12 mouse cellular contexts compared by ENCODE assay signal in genomic region chr11:69401987-69402386, GRCm38 (mm10). TPM values are rescaled to one million over a fixed set of nuclear protein-coding genes. Genes with fewer than 3 reads are reported as not detected.
DNase-seq lines count a peak whose midpoint lies in the region; ATAC-seq and TF ChIP-seq lines count a peak whose summit lies in the region.
"Had no signal": no experiment of that assay in that cellular context is flagged by ENCODE, and none has a peak within 500 bp of the region (broad histone marks: within the 10 kb centered on the region; RNA-seq: fewer than 3 reads in every experiment).

No protein-coding gene starts in this region.

- peaks cover 76% of the 10 kb centered on the region for H3K36me3 ChIP-seq in heart, postnatal 0 days (replicated peaks; ENCODE audit: control insufficient read depth, insufficient read depth, low read length)
- peaks cover 67% of the 10 kb centered on the region for H3K36me3 ChIP-seq in midbrain, embryonic 15.5 days (replicated peaks)
- H3K36me3 ChIP-seq in midbrain, embryonic 14.5 days (ENCODE audit: control insufficient read depth, insufficient read depth, low read length), result peaks cover 91% of the 10 kb centered on the region
- peaks cover 53% of the 10 kb centered on the region for H3K36me3 ChIP-seq in myocyte (ENCODE audit: control insufficient read depth, insufficient read depth)

- H3K27ac ChIP-seq in heart, postnatal 0 days (ENCODE audit: low read depth), result no peak overlapping the region
- H3K27ac ChIP-seq in midbrain, embryonic 15.5 days, result 0 out of 2 replicates have a peak overlapping the region, but pooled peaks have one; percentile 2
- H3K27ac ChIP-seq in midbrain, embryonic 14.5 days (replicated peaks; ENCODE audit: low read depth, low read length), result no peak overlapping the region
- no peak overlapping the region for H3K27ac ChIP-seq in layer of hippocampus, adult 2 months
- H3K27ac ChIP-seq: hindbrain, postnatal 0 days; limb, embryonic 15.5 days; stomach, postnatal 0 days had no signal

- intact Hi-C loops in heart, postnatal 25 days (cut with DNase I), result loop anchor here (1.0 to 10.0 kb wide), 2 partner anchors 112 to 593 kb away; partner anchors contain the start of genes Gabarap and Phf23

- no peak overlapping the region for H3K9ac ChIP-seq in heart, postnatal 0 days (replicated peaks; ENCODE audit: low read depth, low read length)
- no peak overlapping the region for H3K9ac ChIP-seq in midbrain, embryonic 15.5 days
- H3K9ac ChIP-seq in midbrain, embryonic 14.5 days (replicated peaks; ENCODE audit: low read length), result no peak overlapping the region
- H3K9ac ChIP-seq: embryonic facial prominence, embryonic 12.5 days; limb, embryonic 15.5 days had no signal

- no peak overlapping the region for H3K4me2 ChIP-seq in heart, postnatal 0 days (ENCODE audit: low read depth, low read length)
- no peak overlapping the region for H3K4me2 ChIP-seq in midbrain, embryonic 15.5 days
- H3K4me2 ChIP-seq in midbrain, embryonic 14.5 days (ENCODE audit: low read length), result no peak overlapping the region
- no peak overlapping the region for H3K4me2 ChIP-seq in myocyte (ENCODE audit: low read depth)
- H3K4me2 ChIP-seq: limb, embryonic 15.5 days had no signal

- no peak for TF ChIP-seq CTCF in heart, postnatal 0 days (IDR thresholded peaks at IDR 0.05; ENCODE audit: low read depth)
- TF ChIP-seq CTCF in layer of hippocampus, adult 2 months (conservative IDR thresholded peaks at IDR 0.05), result no peak

- no peak for TF ChIP-seq EP300 in heart, postnatal 0 days (IDR thresholded peaks at IDR 0.05; ENCODE audit: low read depth)

- WGBS in heart, postnatal 0 days, result 88% methylated on average over 12 of the region's 12 CpGs
- 87% methylated on average over 12 of the region's 12 CpGs for WGBS in midbrain, embryonic 15.5 days
- WGBS in midbrain, embryonic 14.5 days, result 85% methylated on average over 12 of the region's 12 CpGs

- no peak for TF ChIP-seq POLR2A in myocyte (IDR thresholded peaks at IDR 0.05; ENCODE audit: insufficient read length, low read depth)

- peaks cover 2% of the 10 kb centered on the region for H3K79me2 ChIP-seq in myocyte (ENCODE audit: control insufficient read depth, insufficient read depth)

- peak; percentile 18 to 36 for DNase-seq in cerebellum, adult 18-20 months
- no peak for DNase-seq in cerebellum, postnatal 36 days
- peak; percentile 4 for DNase-seq in heart, postnatal 0 days (ENCODE audit: low spot score)
- no peak for DNase-seq in heart, postnatal 25 days (ENCODE audit: low spot score)
- DNase-seq in midbrain, embryonic 14.5 days, result no peak
- DNase-seq in layer of hippocampus, adult 2 months (ENCODE audit: low spot score in 2 of 2), result no peak

- no peak for ATAC-seq in heart, postnatal 0 days (ENCODE audit: insufficient read depth, low read depth)
- no peak for ATAC-seq in midbrain, embryonic 15.5 days (replicated peaks)
- ATAC-seq in midbrain, embryonic 14.5 days (ENCODE audit: low FRiP score, low TSS enrichment), result no peak

- no peaks in the 10 kb centered on the region for H3K9me3 ChIP-seq in heart, postnatal 0 days (replicated peaks; ENCODE audit: control insufficient read depth, low read length)
- H3K9me3 ChIP-seq in midbrain, embryonic 15.5 days, result no peaks in the 10 kb centered on the region
- H3K9me3 ChIP-seq in midbrain, embryonic 14.5 days (ENCODE audit: control insufficient read depth, low read length), result no peaks in the 10 kb centered on the region
- H3K9me3 ChIP-seq: embryonic facial prominence, embryonic 12.5 days; limb, embryonic 15.5 days had no signal

- H3K27me3 ChIP-seq in heart, postnatal 0 days (ENCODE audit: control insufficient read depth, insufficient read depth, low read length), result no peaks in the 10 kb centered on the region
- 0 out of 2 replicates have a peak, but pooled peaks cover 6% of the 10 kb centered on the region for H3K27me3 ChIP-seq in midbrain, embryonic 15.5 days (replicated peaks)
- no peaks in the 10 kb centered on the region for H3K27me3 ChIP-seq in midbrain, embryonic 14.5 days (ENCODE audit: control insufficient read depth, insufficient read depth, low read length)
- no peaks in the 10 kb centered on the region for H3K27me3 ChIP-seq in myocyte (ENCODE audit: control insufficient read depth, insufficient read depth, insufficient read length)

- no peak overlapping the region for H3K4me3 ChIP-seq in heart, postnatal 0 days (ENCODE audit: low read depth, low read length)
- H3K4me3 ChIP-seq in midbrain, embryonic 15.5 days, result no peak overlapping the region
- no peak overlapping the region for H3K4me3 ChIP-seq in midbrain, embryonic 14.5 days (replicated peaks; ENCODE audit: low read depth, low read length)
- no peak overlapping the region for H3K4me3 ChIP-seq in myocyte
- no peak overlapping the region for H3K4me3 ChIP-seq in layer of hippocampus, adult 2 months
- H3K4me3 ChIP-seq: embryonic facial prominence, embryonic 12.5 days; limb, embryonic 15.5 days had no signal

- no peaks in the 10 kb centered on the region for H3K4me1 ChIP-seq in heart, postnatal 0 days (ENCODE audit: control insufficient read depth, insufficient read depth)
- peaks cover 7% of the 10 kb centered on the region for H3K4me1 ChIP-seq in midbrain, embryonic 15.5 days
- 0 out of 2 replicates have a peak, but pooled peaks cover 7% of the 10 kb centered on the region for H3K4me1 ChIP-seq in midbrain, embryonic 14.5 days (ENCODE audit: control insufficient read depth, insufficient read depth, low read length)

- no peak overlapping the region for H3ac ChIP-seq in myocyte (ENCODE audit: control insufficient read depth, insufficient read length)

TF ChIP-seq in myocyte, 11 proteins besides CTCF, POLR2A, EP300 and RAD21:
- TF ChIP-seq POLR2AphosphoS2 (IDR thresholded peaks at IDR 0.05; ENCODE audit: insufficient read length, low read depth) (peak; percentile 81), MYOD1 (IDR thresholded peaks at IDR 0.05; ENCODE audit: control insufficient read depth in 1 of 3, insufficient read length in 2 of 3, low read depth in 2 of 3) (no peak), REST (IDR thresholded peaks at IDR 0.05; ENCODE audit: insufficient read depth, insufficient read length) (no peak)

RNA-seq across cellular contexts. Expression of gene Tmem88, which starts 4.0 kb away (rescaled TPM):
- total RNA-seq in heart, postnatal 0 days (2014; rRNA removed; ENCODE audit: low replicate concordance), result 32.4 and 33.0 TPM in 2 replicates
- polyA plus RNA-seq in heart, postnatal 0 days (2015; fragmentation: Nextera tagmentation; extraction: Ambion mirVana), result 59.7 and 62.5 TPM in 2 replicates
- total RNA-seq in heart, postnatal 25 days (2021), result 10 to 100 TPM; 22.5 to 23.7 TPM
- polyA plus RNA-seq in midbrain, embryonic 15.5 days (2015; fragmentation: Nextera tagmentation; extraction: Ambion mirVana), result 6.5 and 7.0 TPM in 2 replicates
- polyA plus RNA-seq in midbrain, embryonic 14.5 days (2014; fragmentation: Nextera tagmentation; extraction: Ambion mirVana), result 2.6 and 4.9 TPM in 2 replicates
- 0.16 TPM for polyA plus RNA-seq in myocyte (2012; fragmentation: generic; extraction: Trizol)
- total RNA-seq in layer of hippocampus, adult 2 months (2021), result 1 to 10 TPM; 2.6 to 5.0 TPM

RNA-seq across cellular contexts. Expression of gene Cyb5d1, which starts 6.6 kb away (rescaled TPM):
- 14.2 and 17.6 TPM in 2 replicates for total RNA-seq in heart, postnatal 0 days (2014; rRNA removed; ENCODE audit: low replicate concordance)
- 16.7 and 18.6 TPM in 2 replicates for polyA plus RNA-seq in heart, postnatal 0 days (2015; fragmentation: Nextera tagmentation; extraction: Ambion mirVana)
- total RNA-seq in heart, postnatal 25 days (2021), result 10 to 100 TPM; 26.1 to 29.3 TPM
- polyA plus RNA-seq in midbrain, embryonic 15.5 days (2015; fragmentation: Nextera tagmentation; extraction: Ambion mirVana), result 32.7 and 33.5 TPM in 2 replicates
- polyA plus RNA-seq in midbrain, embryonic 14.5 days (2014; fragmentation: Nextera tagmentation; extraction: Ambion mirVana), result 17.0 and 24.8 TPM in 2 replicates
- polyA plus RNA-seq in myocyte (2012; fragmentation: generic; extraction: Trizol), result 23.0 TPM
- 10 to 100 TPM; 43.6 to 45.0 TPM for total RNA-seq in layer of hippocampus, adult 2 months (2021)

RNA-seq across cellular contexts. Expression of gene Naa38, which starts 6.7 kb away (rescaled TPM):
- 64.9 and 93.4 TPM in 2 replicates for total RNA-seq in heart, postnatal 0 days (2014; rRNA removed; ENCODE audit: low replicate concordance)
- polyA plus RNA-seq in heart, postnatal 0 days (2015; fragmentation: Nextera tagmentation; extraction: Ambion mirVana), result 171 and 175 TPM in 2 replicates
- total RNA-seq in heart, postnatal 25 days (2021), result 10 to 100 TPM; 97.5 to 99.2 TPM
- polyA plus RNA-seq in midbrain, embryonic 15.5 days (2015; fragmentation: Nextera tagmentation; extraction: Ambion mirVana), result 96.8 and 101 TPM in 2 replicates
- 97.6 and 123 TPM in 2 replicates for polyA plus RNA-seq in midbrain, embryonic 14.5 days (2014; fragmentation: Nextera tagmentation; extraction: Ambion mirVana)
- 126 TPM for polyA plus RNA-seq in myocyte (2012; fragmentation: generic; extraction: Trizol)
- 100 to 1,000 TPM; 109 to 127 TPM for total RNA-seq in layer of hippocampus, adult 2 months (2021)

RNA-seq across cellular contexts. Expression of gene Kdm6b, which starts 11.5 kb away (rescaled TPM):
- 7.8 and 10.0 TPM in 2 replicates for total RNA-seq in heart, postnatal 0 days (2014; rRNA removed; ENCODE audit: low replicate concordance)
- 23.0 and 23.6 TPM in 2 replicates for polyA plus RNA-seq in heart, postnatal 0 days (2015; fragmentation: Nextera tagmentation; extraction: Ambion mirVana)
- total RNA-seq in heart, postnatal 25 days (2021), result 10 to 100 TPM; 25.6 to 30.3 TPM
- polyA plus RNA-seq in midbrain, embryonic 15.5 days (2015; fragmentation: Nextera tagmentation; extraction: Ambion mirVana), result 41.3 and 45.3 TPM in 2 replicates
- 41.1 and 41.2 TPM in 2 replicates for polyA plus RNA-seq in midbrain, embryonic 14.5 days (2014; fragmentation: Nextera tagmentation; extraction: Ambion mirVana)
- polyA plus RNA-seq in myocyte (2012; fragmentation: generic; extraction: Trizol), result 31.0 TPM
- 10 to 100 TPM; 34.3 to 40.9 TPM for total RNA-seq in layer of hippocampus, adult 2 months (2021)

RNA-seq across cellular contexts. Expression of gene Chd3, which starts 32.8 kb away (rescaled TPM):
- total RNA-seq in heart, postnatal 0 days (2014; rRNA removed; ENCODE audit: low replicate concordance), result 23.6 and 23.8 TPM in 2 replicates
- polyA plus RNA-seq in heart, postnatal 0 days (2015; fragmentation: Nextera tagmentation; extraction: Ambion mirVana), result 10.3 and 12.4 TPM in 2 replicates
- 10 to 100 TPM; 26.4 to 27.9 TPM for total RNA-seq in heart, postnatal 25 days (2021)
- 98.2 and 102 TPM in 2 replicates for polyA plus RNA-seq in midbrain, embryonic 15.5 days (2015; fragmentation: Nextera tagmentation; extraction: Ambion mirVana)
- 77.5 and 80.8 TPM in 2 replicates for polyA plus RNA-seq in midbrain, embryonic 14.5 days (2014; fragmentation: Nextera tagmentation; extraction: Ambion mirVana)
- 148 TPM for polyA plus RNA-seq in myocyte (2012; fragmentation: generic; extraction: Trizol)
- total RNA-seq in layer of hippocampus, adult 2 months (2021), result 100 to 1,000 TPM; 541 to 561 TPM

Comparison
In these comparisons a context has a peak if more than half of its experiments do, and no peak if none do; other contexts are left out.
1. DNase-seq: peak in cerebellum, adult 18-20 months (2 of 2) and heart, postnatal 0 days (single experiment); none in cerebellum, postnatal 36 days (0 of 2), heart, postnatal 25 days (single experiment), midbrain, embryonic 14.5 days (single experiment) and layer of hippocampus, adult 2 months (0 of 2).